Mouse (Mus musculus) 3T3-L1 (cell line): ENCODE data around the gene Ano9.
A peak's percentile ranks its signal among the peaks of the same experiment; 100 is the strongest.

Experiments
- DNase-seq: peaks from one replicate; pipeline ENCODE4 v3.0.0-alpha.2; 2015; ENCODE audit warnings: low read depth, low spot score

Ano9 gene

DNA sequence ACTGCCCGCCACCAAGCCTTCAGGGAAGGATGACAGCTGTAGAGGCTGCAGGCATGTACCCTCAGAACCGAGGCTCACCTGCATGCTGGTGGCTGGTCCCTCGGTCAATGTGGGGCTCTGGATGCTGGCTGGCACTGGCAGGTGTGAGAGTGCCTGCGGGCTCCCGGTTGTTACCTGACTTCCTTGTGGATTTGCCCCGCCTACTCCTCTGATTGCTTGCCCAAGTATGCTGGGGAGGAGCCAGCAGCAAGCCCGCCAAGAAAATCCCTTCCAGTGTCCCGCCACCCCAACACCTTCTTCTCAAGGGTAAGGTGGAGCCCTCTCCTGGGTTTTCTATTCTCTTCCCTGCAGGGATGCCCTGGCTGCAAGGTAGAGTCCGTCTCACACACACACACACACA lies at the start of gene Ano9:
TSS of gene Ano9 (minus strand) at position 171 of the 400 bp plus-strand sequence.
- no peak for DNase-seq

DNA sequence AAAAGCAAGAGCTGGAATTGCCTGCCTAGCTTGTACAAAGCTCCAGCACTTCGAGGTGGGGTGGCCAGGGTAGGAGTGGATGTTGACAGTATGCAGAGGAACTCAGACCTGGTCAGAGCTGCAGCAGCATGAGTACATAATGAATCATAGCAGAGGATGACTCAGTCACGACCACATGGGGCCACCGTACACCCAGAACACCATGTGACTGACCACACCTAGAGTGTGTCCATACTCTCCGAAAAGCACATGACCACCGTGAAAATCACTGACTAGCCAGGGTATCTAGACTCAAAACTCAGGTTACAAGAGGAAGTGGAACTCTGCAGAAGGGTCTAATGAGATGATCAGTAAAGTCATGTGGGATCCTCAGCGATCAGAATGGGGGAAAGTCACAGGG lies 47.2 kb upstream of the Ano9 start:
- DNase-seq, result peak; percentile 95

DNA sequence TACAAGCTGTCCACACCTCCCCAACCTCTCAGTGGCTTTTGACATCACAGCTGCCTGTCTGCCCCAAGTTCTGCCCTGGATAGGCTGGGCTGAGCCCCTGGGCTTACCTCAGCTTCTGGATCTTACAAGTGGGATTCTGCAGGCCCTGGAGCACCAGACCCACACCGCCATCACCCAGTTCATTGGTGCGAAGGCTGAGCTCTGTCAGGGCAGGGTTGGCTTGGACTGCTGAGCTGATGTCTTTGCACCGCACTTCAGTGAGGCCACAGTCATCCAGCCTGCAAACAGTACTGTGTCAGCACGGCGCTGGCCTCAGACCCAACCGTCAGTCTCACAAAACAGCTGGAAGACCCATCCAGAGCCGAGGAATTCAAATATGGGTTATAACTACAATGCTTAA lies 46.8 kb upstream of the Ano9 start:
- no peak for DNase-seq

DNA sequence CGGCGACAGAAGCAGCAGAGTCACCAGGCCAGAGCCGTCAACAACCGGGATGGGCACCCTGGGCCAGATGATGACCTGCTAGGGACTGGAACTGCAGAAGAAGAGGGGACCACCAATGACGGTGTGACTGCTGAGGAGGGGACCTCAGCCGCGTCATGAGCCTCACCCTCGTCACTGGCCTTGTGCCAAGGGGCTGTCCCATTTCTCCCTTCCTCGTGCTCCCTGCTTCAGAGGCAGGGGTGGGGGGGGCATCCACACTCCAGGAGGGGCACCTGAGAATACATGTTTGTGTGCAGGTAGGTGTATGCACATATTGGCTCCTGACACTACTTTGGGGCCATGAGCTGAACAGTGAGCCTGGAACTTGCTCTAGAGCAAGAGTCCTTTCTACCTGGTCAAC lies 37.8 kb upstream of the Ano9 start:
- DNase-seq, result no peak

DNA sequence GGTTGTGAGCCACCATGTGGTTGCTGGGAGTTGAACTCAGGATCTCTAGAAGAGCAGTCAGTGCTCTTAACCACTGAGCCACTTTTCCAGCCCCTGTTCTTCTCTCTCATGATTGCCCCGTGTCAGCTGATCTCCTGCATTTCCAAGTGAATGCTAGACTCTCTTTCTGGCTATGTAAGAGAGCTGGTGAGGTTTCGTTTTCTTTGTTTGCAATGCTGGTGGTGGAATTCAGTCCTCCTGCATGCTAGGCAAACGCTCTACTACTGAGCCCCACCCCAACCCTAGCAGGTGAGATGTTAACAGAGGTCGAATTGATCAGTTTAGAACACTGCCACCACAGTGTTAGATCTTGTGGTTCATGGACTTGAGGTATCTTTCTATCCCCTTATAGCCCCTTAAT lies 31.0 kb upstream of the Ano9 start:
- DNase-seq, result no peak

DNA sequence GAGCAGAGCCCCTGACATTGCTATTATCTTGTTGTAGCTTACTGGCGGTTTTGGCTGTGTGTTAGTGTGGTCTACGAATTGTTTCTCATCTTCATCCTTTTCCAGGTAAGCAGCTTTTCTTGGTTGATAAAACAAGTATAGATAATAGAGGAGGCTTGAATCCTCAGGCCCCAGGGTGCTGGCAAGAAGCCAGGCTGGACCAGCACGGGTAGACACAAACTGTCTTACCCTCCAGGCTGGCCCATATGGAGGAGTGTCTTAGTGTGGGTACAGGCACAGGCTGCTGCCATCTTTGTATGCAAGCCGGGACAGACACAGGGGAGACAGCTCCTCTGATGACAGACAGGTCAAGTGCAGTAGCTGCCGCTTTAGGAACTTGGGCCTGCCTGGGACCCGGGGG lies 29.4 kb upstream of the Ano9 start:
- no peak for DNase-seq

DNA sequence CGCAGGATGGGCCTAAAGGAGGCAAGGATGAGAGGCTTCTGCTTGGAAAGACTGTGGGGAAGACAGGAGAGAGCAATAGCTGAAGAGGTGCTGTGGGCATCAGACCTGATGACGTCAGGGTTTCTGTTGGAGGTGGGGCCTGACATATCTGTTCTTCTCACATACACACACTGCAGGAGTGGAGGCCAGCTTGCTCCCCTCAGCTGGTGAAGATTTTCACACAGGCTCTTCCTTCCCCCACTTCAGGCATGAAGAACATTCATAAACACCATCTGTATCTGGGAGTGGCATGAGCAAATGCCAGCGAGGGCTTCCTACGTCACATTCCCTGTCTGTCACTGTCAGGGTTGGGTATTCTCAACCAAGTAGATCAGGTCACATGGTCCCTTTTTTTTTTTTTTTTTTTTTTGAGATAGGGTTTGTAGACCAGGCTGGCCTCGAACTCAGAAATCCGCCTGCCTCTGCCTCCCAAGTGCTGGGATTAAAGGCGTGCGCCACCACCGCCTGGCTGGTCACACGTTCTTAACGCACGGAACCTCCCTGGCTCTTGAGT lies 28.5 kb upstream of the Ano9 start:
- no peak for DNase-seq

DNA sequence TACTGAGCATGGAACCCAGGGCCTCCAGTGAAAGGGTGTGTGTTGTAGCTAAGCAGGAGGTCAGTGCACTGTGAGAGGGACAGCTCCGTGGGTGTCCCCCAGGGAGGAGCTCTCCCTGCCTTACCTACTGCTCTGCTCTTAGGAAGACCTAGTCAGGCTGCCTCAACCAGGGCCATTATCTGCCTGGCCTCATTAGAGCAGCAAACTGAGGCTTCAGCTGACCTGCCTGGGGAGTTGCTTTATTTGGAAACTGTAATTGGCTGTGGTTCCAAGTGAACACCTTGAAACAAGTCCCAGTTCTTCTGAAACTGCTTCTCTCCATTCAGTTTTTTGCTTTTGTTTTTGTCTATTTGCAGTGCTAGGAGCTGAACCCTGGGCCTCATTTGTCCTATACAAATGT lies 27.8 kb upstream of the Ano9 start:
- no peak for DNase-seq

DNA sequence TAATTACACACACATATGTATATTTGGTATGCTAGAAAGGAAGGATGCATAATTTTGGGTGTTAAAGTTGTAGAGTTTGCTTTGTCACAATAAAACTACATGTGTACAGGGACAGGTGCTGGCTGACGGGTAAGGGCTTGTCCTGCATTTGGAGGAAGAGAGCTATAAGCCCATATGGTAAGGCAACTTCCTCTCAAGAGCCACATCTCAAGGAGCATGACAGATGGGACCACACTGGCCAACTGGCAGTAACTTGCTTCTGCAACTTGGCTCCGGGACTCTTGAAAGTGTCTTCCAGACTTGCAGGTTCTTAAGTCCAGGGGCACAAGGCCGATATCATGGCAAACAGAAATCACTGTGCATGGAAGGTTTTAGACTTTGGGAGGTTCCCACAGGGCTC lies 27.0 kb upstream of the Ano9 start:
- no peak for DNase-seq

DNA sequence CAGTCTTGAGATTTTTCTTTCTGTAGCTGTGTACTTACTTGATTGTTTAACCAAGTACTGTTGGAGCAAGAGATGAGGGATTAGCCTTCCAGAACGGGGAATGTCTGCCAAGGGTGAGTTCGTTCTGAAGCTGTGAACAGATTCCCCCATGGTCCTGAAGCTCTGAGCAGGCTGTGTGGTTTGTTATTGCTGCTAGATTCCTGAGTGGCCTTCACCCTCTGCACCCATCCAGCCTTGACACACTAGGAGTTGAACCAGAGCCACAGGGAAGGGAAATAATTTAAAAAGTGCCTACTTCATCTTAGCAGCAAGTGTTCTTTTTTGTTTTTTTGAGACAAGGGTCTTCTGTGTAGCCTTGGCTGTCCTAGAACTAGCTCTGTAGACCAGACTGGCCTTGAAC lies 26.3 kb upstream of the Ano9 start:
- DNase-seq, result no peak

DNA sequence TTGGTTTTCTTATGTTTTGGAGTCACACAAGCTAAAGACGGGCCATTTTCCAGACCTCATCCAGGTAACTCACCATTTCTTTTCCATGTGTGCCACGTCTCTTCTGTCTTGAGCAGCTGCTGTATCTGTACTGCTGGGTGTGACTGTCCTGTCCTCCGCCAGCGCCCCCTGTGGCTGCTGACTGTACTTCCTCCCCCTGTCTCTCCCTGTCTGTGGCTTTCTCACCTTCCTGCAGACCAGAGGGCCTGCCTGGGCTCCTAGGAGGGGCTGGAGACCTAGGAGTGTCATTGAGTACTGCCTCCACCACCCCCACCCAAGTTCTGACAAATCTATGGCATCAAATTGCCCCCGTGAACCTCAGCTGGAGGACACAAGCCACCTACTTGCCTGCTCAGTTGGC lies 25.5 kb upstream of the Ano9 start:
- peak; percentile 51 for DNase-seq

DNA sequence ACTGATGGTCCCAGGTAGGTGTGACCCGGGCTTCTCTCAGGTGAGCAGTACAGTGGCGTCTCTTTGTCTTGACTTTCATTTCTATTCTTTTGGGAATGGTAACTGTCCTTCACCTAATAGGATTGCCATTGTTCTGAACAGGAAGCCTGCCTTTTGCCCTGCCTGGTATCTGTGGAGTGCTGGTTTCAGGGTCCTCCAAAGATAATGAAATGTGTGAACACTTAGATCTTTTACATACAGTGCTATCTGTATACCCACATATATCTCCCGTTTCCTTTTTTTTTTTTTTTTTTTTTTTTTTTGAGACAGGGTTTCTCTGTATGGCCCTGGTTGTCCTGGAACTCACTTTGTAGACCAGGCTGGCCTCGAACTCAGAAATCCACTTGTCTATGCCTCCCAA lies 23.7 kb upstream of the Ano9 start:
- DNase-seq, result no peak

DNA sequence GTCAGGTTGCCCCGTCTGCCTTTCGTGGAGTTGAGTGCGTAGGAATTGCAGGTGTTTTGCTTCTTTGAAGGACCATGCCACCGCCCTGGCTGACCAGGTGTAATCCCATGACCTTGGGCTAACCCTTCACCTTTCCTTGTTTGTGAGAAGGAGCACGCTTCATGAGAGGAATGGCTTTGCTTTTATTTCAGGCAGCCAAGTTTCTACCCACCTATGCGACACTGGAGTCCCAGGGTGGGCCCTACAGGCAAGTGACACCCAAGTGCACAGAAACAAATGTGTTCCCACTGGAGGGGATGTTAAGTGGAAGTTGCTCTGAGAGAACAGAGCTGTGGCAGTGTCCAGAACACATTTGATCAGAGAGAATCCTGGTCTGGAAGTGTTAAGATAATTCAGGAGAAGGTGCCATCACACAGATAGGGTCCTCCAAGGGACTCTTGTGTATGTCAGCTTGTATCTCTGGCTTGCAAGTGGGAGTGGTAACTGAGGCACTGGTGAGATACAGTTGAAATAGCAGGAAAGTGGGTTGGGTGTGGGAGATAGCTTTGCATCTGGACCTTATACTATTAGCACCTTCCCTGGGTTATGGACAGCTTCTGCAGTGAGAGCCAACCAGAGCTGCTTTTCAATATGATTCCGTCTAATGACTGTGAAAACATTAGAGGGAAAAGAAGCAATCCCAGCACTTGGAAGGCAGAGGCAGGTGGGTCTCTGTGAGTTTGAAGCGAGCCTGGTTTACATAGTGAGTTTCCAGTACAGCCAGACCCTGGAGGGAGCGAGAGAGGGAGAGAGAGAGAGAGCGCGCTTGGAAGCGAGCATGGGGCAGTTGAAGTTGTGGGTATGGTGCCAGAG lies 14.5 kb upstream of the Ano9 start:
- DNase-seq, result no peak

DNA sequence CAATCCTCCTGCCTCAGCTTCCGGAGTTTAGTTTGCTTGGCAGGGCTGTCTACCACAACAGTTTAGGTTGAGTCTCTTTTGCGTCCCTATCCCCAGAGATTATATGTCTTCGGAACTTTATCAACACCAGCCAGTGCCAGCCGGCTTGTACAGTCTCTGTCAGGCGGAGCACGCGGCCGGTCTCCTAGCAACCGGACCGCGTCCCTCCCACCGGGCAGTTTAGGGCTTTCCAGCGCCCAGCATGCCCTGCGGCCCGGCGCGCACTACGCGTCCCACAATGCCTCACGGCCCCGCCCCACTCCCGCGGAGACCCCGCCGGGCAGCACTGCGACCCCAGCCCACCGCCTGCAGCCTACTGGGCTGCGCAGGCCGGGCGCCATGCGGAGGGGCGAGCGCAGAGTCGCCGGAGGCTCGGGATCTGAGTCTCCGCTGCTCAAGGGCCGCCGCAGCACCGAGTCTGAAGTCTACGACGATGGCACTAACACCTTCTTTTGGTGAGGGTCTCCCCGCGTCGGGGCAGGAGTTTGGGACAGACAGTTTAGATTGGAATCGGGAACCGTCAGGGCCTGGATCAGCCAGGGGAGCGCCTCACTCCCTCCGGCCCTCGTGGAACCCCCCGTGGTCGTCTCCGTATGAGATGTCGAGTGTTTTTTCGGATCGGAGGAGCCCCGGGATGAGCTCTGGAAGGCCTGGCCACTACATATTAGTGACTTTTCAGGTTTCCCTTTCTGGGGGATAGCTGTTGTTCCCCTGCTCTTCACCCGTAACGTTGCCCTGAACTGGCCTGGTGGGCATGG lies 13.6 kb upstream of the Ano9 start:
- DNase-seq, result peak; percentile 82

DNA sequence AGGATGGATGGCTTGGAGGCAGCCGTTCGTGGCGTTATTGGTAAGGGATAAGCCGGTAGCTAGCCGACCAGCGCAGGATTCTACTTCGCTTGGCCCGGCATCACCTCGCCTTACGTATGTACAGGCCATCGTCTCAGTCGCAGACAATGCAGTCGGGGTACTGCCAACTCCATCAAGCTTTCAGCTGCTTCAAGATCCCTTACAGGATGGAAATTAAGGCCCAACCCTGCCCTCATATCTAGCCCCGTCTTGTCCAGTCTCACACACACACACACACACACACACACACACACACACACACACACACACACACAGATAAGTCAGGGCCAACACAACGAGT lies 5.9 kb upstream of the Ano9 start:
- DNase-seq, result no peak

DNA sequence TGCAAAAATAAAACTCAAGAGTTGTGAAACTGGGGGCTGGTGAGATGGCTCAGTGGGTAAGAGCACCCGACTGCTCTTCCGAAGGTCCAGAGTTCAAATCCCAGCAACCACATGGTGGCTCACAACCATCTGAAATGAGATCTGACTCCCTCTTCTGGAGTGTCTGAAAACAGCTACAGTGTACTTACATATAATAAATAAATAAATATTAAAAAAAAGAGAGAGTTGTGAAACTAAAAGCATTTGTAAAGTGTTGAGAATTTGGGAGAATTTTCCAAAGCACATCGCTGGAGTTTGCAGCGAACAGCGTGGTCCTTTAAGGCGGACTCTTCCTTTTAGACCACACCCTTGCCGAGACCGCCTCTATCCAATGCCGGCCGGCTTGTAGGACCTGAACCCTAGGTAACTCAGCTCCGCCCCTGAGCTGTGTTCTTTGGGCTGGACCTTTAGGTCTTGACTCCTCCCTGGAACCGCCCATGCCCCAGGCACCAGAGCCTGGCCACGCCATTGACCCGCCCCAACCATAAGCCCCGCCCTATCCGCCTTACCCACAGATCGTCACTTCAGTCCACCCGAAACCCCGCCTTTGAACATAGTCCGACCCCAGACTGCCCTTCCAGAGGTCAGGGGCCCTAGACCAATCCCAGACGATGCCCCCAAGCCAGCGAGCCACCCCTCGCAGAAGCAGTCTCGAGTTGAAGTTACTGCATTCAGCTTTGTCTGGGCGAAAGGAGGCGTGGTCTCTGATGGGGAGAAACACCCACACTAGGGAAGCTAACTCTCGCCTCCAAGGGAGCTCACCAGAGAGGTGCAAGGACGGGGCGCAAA lies 5.3 kb upstream of the Ano9 start:
- peak; percentile 93 for DNase-seq

DNA sequence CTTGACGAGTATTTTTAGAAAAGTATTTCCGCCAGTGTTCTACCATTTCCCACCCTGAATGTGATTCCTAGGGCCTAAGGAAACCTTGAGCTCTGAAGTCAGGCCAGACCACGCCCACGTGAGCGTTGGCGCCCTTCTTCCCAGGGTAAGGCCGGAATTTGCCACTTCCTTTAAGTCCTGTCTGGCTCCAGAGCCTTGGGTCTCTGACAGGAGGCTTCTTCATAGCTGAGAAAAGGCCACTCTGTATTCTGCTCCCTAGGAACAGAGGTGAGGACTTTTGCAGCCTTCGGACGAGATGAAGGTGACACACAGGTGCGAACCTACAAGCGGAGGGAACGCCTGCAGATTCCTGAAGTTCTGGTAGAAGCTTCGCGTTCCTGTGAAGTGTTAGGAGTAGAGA lies 4.6 kb upstream of the Ano9 start, which contains the start of gene Ptdss2:
TSS of gene Ptdss2 (plus strand) at position 138 of the 400 bp plus-strand sequence.
- DNase-seq, result no peak

DNA sequence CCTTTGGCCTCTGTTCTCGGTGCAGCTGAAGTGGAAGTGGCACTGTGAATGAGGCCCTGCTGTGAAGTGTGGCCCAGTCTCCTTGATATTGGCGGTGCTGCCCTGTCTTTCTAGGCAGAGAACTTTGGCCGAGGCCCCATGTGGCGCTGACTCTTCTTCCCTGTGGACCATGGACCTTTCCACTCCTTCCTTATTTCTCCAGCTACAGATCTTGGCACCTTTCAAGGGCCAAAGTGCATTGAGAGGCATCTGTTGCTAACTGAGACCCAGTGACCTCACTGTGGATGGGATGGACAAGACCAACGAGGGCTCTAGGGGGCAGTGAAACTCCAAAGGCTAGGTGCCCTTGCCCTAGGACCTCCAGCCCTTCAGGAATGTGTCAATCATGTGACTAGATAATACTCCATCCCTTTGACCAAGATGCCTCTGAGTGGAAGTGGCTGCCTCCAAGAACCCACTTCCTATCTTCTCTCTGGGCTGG lies 3.5 kb upstream of the Ano9 start:
- no peak for DNase-seq

DNA sequence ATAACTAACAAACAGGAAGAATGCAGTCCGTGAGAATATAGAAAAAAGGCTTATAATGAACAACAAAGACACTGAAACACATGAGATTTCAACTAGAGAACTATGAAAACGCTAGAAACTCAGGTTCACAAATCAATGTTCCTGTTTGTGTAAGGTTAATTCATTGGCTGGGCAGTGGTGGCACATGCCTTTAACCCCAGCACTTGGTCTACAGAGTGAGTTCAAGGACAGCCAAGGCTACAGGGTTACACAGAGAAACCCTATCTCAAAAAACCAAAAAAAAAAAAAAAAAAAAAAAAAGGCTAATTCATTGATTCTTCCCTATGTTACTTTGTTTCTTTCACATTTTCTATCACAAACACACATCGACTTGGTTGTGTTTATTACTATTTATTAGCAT lies 3.0 kb upstream of the Ano9 start:
- no peak for DNase-seq

DNA sequence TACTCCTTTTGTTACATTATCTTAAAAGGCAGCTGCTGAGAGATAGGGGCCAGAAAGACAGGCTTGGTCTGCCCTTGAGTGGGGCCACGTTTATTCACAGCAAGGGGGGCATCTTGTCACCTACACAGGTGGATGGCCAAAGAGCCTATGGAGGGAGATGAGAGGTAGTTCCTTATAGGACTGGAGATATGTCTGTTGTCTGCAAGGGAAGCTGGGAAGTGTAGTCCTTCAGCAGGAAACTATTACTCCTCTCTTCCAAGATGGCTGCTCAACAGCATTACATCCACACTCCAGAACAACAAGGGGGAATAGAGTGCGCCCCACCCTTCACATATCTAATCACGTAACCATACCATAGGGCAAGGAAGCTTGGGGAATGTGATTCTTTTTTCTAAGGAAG lies 1.9 kb upstream of the Ano9 start:
- DNase-seq, result no peak

DNA sequence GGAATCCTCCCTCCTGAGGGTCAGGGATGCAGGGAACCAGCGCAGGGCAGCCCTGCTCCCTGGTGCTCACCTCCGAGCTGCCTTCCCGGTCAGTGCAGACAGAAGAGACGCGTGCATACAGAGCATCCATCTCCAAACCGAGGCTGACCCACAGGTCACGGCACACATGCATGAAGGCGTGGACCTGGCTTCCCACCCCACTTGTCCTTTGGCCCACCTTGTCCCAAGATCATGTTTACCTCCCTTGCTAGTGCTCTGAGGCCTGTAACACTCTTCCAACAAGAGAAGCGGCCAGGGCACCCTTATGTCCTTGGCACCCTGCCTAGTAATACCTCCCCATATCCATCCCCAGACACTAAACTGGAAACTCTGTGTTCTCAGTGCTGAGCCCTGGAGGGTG lies 1.7 kb downstream of the Ano9 start:
- DNase-seq, result no peak

DNA sequence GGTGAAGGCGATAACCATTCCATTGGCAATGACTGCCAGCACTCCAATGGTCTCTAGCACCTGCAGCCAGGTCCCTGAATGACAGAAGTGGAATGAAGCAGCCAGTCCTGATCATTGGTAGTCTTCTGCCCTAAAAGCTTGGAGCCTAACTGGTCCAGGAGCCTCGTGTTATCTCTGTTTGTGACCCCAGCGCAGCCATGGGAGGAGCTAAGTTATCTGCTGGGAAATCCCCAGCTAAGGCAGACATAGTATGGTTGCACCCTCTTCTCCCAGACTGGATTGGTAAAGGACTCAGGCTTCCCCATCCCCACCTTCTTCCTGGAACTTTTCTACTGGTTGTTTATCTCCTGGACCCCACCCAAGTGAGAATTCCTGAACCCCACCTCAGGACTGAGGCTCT lies 14.4 kb downstream of the Ano9 start:
- no peak for DNase-seq
